In genomic region chr9:57744462-57745091, GRCm38 (mm10) we compare ENCODE assay signal across 10 mouse cellular contexts. TPM values are rescaled to one million over a fixed set of nuclear protein-coding genes. Genes with fewer than 3 reads are reported as not detected.
DNase-seq lines count a peak whose midpoint lies in the region; ATAC-seq and TF ChIP-seq lines count a peak whose summit lies in the region.
"Had no signal": no experiment of that assay in that cellular context is flagged by ENCODE, and none has a peak within 500 bp of the region (broad histone marks: within the 10 kb centered on the region; RNA-seq: fewer than 3 reads in every experiment).

No protein-coding gene starts in this region.

- TF ChIP-seq EP300 in heart, adult 2 months (IDR thresholded peaks at IDR 0.05; ENCODE audit: insufficient read depth, low read depth, low read length) = no peak

- TF ChIP-seq CTCF in heart, adult 2 months (IDR thresholded peaks at IDR 0.05) = peak; percentile 89
- TF ChIP-seq CTCF in C2C12 (IDR thresholded peaks at IDR 0.05; ENCODE audit: control insufficient read depth, insufficient read depth, insufficient read length) = peak; percentile 27

- H3K27ac ChIP-seq in heart, adult 2 months = no peak overlapping the region
- H3K27ac ChIP-seq in heart, embryonic 12.5 days (ENCODE audit: poor library complexity, severe bottlenecking) = no peak overlapping the region
- no peak overlapping the region for H3K27ac ChIP-seq in embryonic facial prominence, embryonic 11.5 days (replicated peaks; ENCODE audit: low read depth, low read length)
- no peak overlapping the region for H3K27ac ChIP-seq in limb, embryonic 14.5 days (replicated peaks; ENCODE audit: low read depth, low read length)
- H3K27ac ChIP-seq: embryonic facial prominence, embryonic 15.5 days; limb, embryonic 13.5 days had no signal

- intact Hi-C loops in heart, adult 2 months (cut with DNase I) = loop anchor here (1.0 to 5.0 kb wide), 3 partner anchors 37 to 202 kb away; partner anchors contain the start of gene Edc3

- H3K4me1 ChIP-seq in heart, adult 2 months (ENCODE audit: control insufficient read depth, insufficient read depth, low read length) = peaks cover 9% of the 10 kb centered on the region
- no peaks in the 10 kb centered on the region for H3K4me1 ChIP-seq in heart, embryonic 12.5 days (replicated peaks)
- H3K4me1 ChIP-seq in embryonic facial prominence, embryonic 11.5 days (ENCODE audit: control insufficient read depth, insufficient read depth, low read length) = no peaks in the 10 kb centered on the region
- no peaks in the 10 kb centered on the region for H3K4me1 ChIP-seq in limb, embryonic 14.5 days (ENCODE audit: control insufficient read depth, insufficient read depth, low read length)
- H3K4me1 ChIP-seq: limb, embryonic 13.5 days had no signal

- WGBS in heart, adult 2 months = 58% methylated on average over 3 of the region's 3 CpGs
- WGBS in heart, embryonic 12.5 days = 70% methylated on average over 3 of the region's 3 CpGs
- WGBS in embryonic facial prominence, embryonic 11.5 days = 69% methylated on average over 3 of the region's 3 CpGs
- WGBS in limb, embryonic 14.5 days = 75% methylated on average over 3 of the region's 3 CpGs

- H3K9ac ChIP-seq in heart, adult 2 months (ENCODE audit: low read depth, low read length) = no peak overlapping the region
- no peak overlapping the region for H3K9ac ChIP-seq in heart, embryonic 12.5 days
- no peak overlapping the region for H3K9ac ChIP-seq in embryonic facial prominence, embryonic 11.5 days (replicated peaks; ENCODE audit: low read length)
- no peak overlapping the region for H3K9ac ChIP-seq in limb, embryonic 14.5 days (ENCODE audit: low read depth, low read length, severe bottlenecking)
- H3K9ac ChIP-seq: embryonic facial prominence, embryonic 15.5 days; limb, embryonic 13.5 days had no signal

- no peak for ATAC-seq in heart, embryonic 12.5 days (ENCODE audit: insufficient number of reproducible peaks, low FRiP score)
- ATAC-seq in activated CD4-positive, CD25-positive, alpha-beta regulatory T cell, adult 4 months = peak; percentile 28
- ATAC-seq in embryonic facial prominence, embryonic 11.5 days (replicated peaks; ENCODE audit: insufficient number of reproducible peaks, low FRiP score, low TSS enrichment, low read depth) = no peak
- no peak for ATAC-seq in limb, embryonic 14.5 days (ENCODE audit: low FRiP score, low read depth)

- H3K36me3 ChIP-seq in heart, adult 2 months (ENCODE audit: control insufficient read depth, insufficient read depth, low read length) = peaks cover 2% of the 10 kb centered on the region; the same call in 1 of the 2 replicates
- peaks cover 76% of the 10 kb centered on the region for H3K36me3 ChIP-seq in heart, embryonic 12.5 days
- peaks cover 37% of the 10 kb centered on the region for H3K36me3 ChIP-seq in C2C12 (ENCODE audit: control insufficient read depth, insufficient read depth)
- H3K36me3 ChIP-seq in embryonic facial prominence, embryonic 11.5 days (replicated peaks; ENCODE audit: control insufficient read depth, insufficient read depth, low read depth, low read length) = no peaks in the 10 kb centered on the region; the same call in none of the 2 replicates
- peaks cover 87% of the 10 kb centered on the region for H3K36me3 ChIP-seq in limb, embryonic 14.5 days (ENCODE audit: control insufficient read depth, insufficient read depth, low read length)

- H3K4me3 ChIP-seq in heart, adult 2 months = no peak overlapping the region
- H3K4me3 ChIP-seq in heart, embryonic 12.5 days = no peak overlapping the region
- H3K4me3 ChIP-seq in C2C12 (ENCODE audit: insufficient read depth, poor library complexity, severe bottlenecking) = no peak overlapping the region
- no peak overlapping the region for H3K4me3 ChIP-seq in embryonic facial prominence, embryonic 11.5 days (ENCODE audit: low read depth, low read length)
- no peak overlapping the region for H3K4me3 ChIP-seq in limb, embryonic 14.5 days (replicated peaks; ENCODE audit: low read length)
- H3K4me3 ChIP-seq: embryonic facial prominence, embryonic 15.5 days; limb, embryonic 13.5 days had no signal

- no peaks in the 10 kb centered on the region for H3K79me2 ChIP-seq in heart, adult 2 months (replicated peaks; ENCODE audit: control insufficient read depth, insufficient read depth, low read length)
- no peaks in the 10 kb centered on the region for H3K79me2 ChIP-seq in C2C12 (ENCODE audit: control insufficient read depth, insufficient read depth)

- TF ChIP-seq POLR2A in heart, adult 2 months (IDR thresholded peaks at IDR 0.05; ENCODE audit: insufficient read depth, low read depth, low read length) = no peak
- no peak for TF ChIP-seq POLR2A in limb, embryonic 14.5 days (IDR thresholded peaks at IDR 0.05; ENCODE audit: borderline replicate concordance, extremely low read depth, insufficient read depth, insufficient read length)

- H3ac ChIP-seq in C2C12 (ENCODE audit: control insufficient read depth, insufficient read length, low read depth) = no peak overlapping the region

- DNase-seq in heart, adult 2 months = peak; percentile 31 to 52
- DNase-seq in embryonic facial prominence, embryonic 11.5 days (ENCODE audit: low spot score) = peak; percentile 68
- peak; percentile 63 for DNase-seq in limb, embryonic 14.5 days (ENCODE audit: low spot score)
- DNase-seq in skeletal muscle tissue, adult 2 months (ENCODE audit: low read depth, low spot score) = peak; percentile 57
- no peak for DNase-seq in urinary bladder, adult 2 months (ENCODE audit: low spot score)

- H3K27me3 ChIP-seq in heart, adult 2 months (ENCODE audit: control insufficient read depth, insufficient read depth, low read length) = no peaks in the 10 kb centered on the region
- no peaks in the 10 kb centered on the region for H3K27me3 ChIP-seq in heart, embryonic 12.5 days (replicated peaks)
- no peaks in the 10 kb centered on the region for H3K27me3 ChIP-seq in C2C12 (ENCODE audit: control insufficient read depth, insufficient read depth, insufficient read length)
- no peaks in the 10 kb centered on the region for H3K27me3 ChIP-seq in embryonic facial prominence, embryonic 11.5 days (ENCODE audit: control insufficient read depth, insufficient read depth, low read length)
- no peaks in the 10 kb centered on the region for H3K27me3 ChIP-seq in limb, embryonic 14.5 days (ENCODE audit: control insufficient read depth, insufficient read depth, low read length)
- H3K27me3 ChIP-seq: embryonic facial prominence, embryonic 15.5 days; limb, embryonic 13.5 days had no signal

- no peak overlapping the region for H3K4me2 ChIP-seq in heart, embryonic 12.5 days
- no peak overlapping the region for H3K4me2 ChIP-seq in embryonic facial prominence, embryonic 11.5 days (ENCODE audit: low read depth, low read length)
- no peak overlapping the region for H3K4me2 ChIP-seq in limb, embryonic 14.5 days (replicated peaks; ENCODE audit: low read depth, low read length, severe bottlenecking)
- H3K4me2 ChIP-seq: embryonic facial prominence, embryonic 15.5 days; limb, embryonic 13.5 days had no signal

- no peaks in the 10 kb centered on the region for H3K79me3 ChIP-seq in C2C12 (ENCODE audit: low read depth)

- H3K9me3 ChIP-seq in heart, embryonic 12.5 days (replicated peaks) = no peaks in the 10 kb centered on the region
- H3K9me3 ChIP-seq in embryonic facial prominence, embryonic 11.5 days (replicated peaks; ENCODE audit: control insufficient read depth, low read length) = no peaks in the 10 kb centered on the region
- no peaks in the 10 kb centered on the region for H3K9me3 ChIP-seq in limb, embryonic 14.5 days (ENCODE audit: control insufficient read depth, low read length)
- H3K9me3 ChIP-seq: embryonic facial prominence, embryonic 15.5 days; limb, embryonic 13.5 days had no signal

TF ChIP-seq in C2C12, 6 proteins besides CTCF, POLR2A, EP300 and RAD21 (continues in another document):
- TF ChIP-seq MAX (IDR thresholded peaks at IDR 0.05) = no peak
- no peak for TF ChIP-seq MYOD1 (IDR thresholded peaks at IDR 0.05; ENCODE audit: control insufficient read depth, insufficient read length, low read depth)
- no peak for TF ChIP-seq FOSL1 (IDR thresholded peaks at IDR 0.05; ENCODE audit: insufficient read depth, low read length, poor library complexity, severe bottlenecking)
- no peak for TF ChIP-seq CEBPB (IDR thresholded peaks at IDR 0.05; ENCODE audit: low read depth)

RNA-seq across cellular contexts. Expression of gene Clk3, which starts 21.1 kb away (rescaled TPM):
- total RNA-seq in heart, adult 2 months (2021) = 10 to 100 TPM; 27.6 to 33.8 TPM
- 61.7 and 124 TPM in 2 replicates for polyA plus RNA-seq in heart, adult 2 months (2012; rRNA removed)
- 67.0 and 68.1 TPM in 2 replicates for polyA plus RNA-seq in heart, embryonic 12.5 days (2016; fragmentation: Nextera tagmentation; extraction: Ambion mirVana)
- 50.9 TPM for polyA plus RNA-seq in C2C12 (2012; fragmentation: generic; extraction: Trizol)
- 10 to 100 TPM; 70.7 to 77.8 TPM for polyA plus RNA-seq in activated CD4-positive, CD25-positive, alpha-beta regulatory T cell, adult 4 months (2017; shearing (Covaris generic))
- 70.0 and 79.3 TPM in 2 replicates for polyA plus RNA-seq in embryonic facial prominence, embryonic 11.5 days (2014; fragmentation: Nextera tagmentation; extraction: Ambion mirVana)
- 133 and 146 TPM in 2 replicates for polyA plus RNA-seq in limb, embryonic 14.5 days (2012; rRNA removed)
- 56.1 and 76.3 TPM in 2 replicates for polyA plus RNA-seq in limb, embryonic 14.5 days (2014; fragmentation: Nextera tagmentation; extraction: Ambion mirVana)
- 90.8 and 111 TPM in 2 replicates for polyA plus RNA-seq in urinary bladder, adult 2 months (2012; rRNA removed)

RNA-seq across cellular contexts. Expression of gene Edc3, which starts 36.2 kb away (rescaled TPM):
- 1 to 10 TPM; 5.3 to 5.7 TPM for total RNA-seq in heart, adult 2 months (2021)
- 5.5 and 6.6 TPM in 2 replicates for polyA plus RNA-seq in heart, adult 2 months (2012; rRNA removed)
- polyA plus RNA-seq in heart, embryonic 12.5 days (2016; fragmentation: Nextera tagmentation; extraction: Ambion mirVana) = 21.2 and 21.3 TPM in 2 replicates
- polyA plus RNA-seq in C2C12 (2012; fragmentation: generic; extraction: Trizol) = 16.8 TPM
- polyA plus RNA-seq in activated CD4-positive, CD25-positive, alpha-beta regulatory T cell, adult 4 months (2017; shearing (Covaris generic)) = 10 to 100 TPM; 23.1 to 26.5 TPM
- polyA plus RNA-seq in embryonic facial prominence, embryonic 11.5 days (2014; fragmentation: Nextera tagmentation; extraction: Ambion mirVana) = 28.1 and 29.1 TPM in 2 replicates
- 21.0 and 24.4 TPM in 2 replicates for polyA plus RNA-seq in limb, embryonic 14.5 days (2012; rRNA removed)
- polyA plus RNA-seq in limb, embryonic 14.5 days (2014; fragmentation: Nextera tagmentation; extraction: Ambion mirVana) = 25.7 and 27.7 TPM in 2 replicates
- 12.3 and 13.8 TPM in 2 replicates for polyA plus RNA-seq in urinary bladder, adult 2 months (2012; rRNA removed)

RNA-seq across cellular contexts. Expression of gene Cyp1a1, which starts 56.8 kb away (rescaled TPM):
- total RNA-seq in heart, adult 2 months (2021) = under 1 TPM; 0.09 to 0.13 TPM
- 0.20 and 0.78 TPM in 2 replicates for polyA plus RNA-seq in heart, adult 2 months (2012; rRNA removed)
- not detected in 2 replicates for polyA plus RNA-seq in heart, embryonic 12.5 days (2016; fragmentation: Nextera tagmentation; extraction: Ambion mirVana)
- 0.14 TPM for polyA plus RNA-seq in C2C12 (2012; fragmentation: generic; extraction: Trizol)
- not detected for polyA plus RNA-seq in activated CD4-positive, CD25-positive, alpha-beta regulatory T cell, adult 4 months (2017; shearing (Covaris generic))
- polyA plus RNA-seq in embryonic facial prominence, embryonic 11.5 days (2014; fragmentation: Nextera tagmentation; extraction: Ambion mirVana) = not detected in 2 replicates
- polyA plus RNA-seq in limb, embryonic 14.5 days (2012; rRNA removed) = 0.03 and 0.04 TPM in 2 replicates
- polyA plus RNA-seq in limb, embryonic 14.5 days (2014; fragmentation: Nextera tagmentation; extraction: Ambion mirVana) = not detected in 2 replicates
- 16.2 and 21.1 TPM in 2 replicates for polyA plus RNA-seq in urinary bladder, adult 2 months (2012; rRNA removed)
- polyA plus RNA-seq: limb, embryonic 13.5 days had no signal
